Mouse (Mus musculus) ES-Bruce4 (cell line): ENCODE results near the gene Exoc4.

Source experiments
- CTCF ChIP-seq: IDR thresholded peaks from one replicate; pipeline ENCODE4 v1.8.1; 2011; ENCODE audit warnings: low read depth, low read length
- EP300 ChIP-seq: IDR thresholded peaks from 2 replicates; pipeline ENCODE4 v1.6.1; 2011; ENCODE audit warnings: low read depth, low read length; ENCODE audit not compliant: insufficient read depth
- POLR2A ChIP-seq: IDR thresholded peaks from one replicate; pipeline ENCODE4 v1.8.1; 2011; ENCODE audit warnings: low read length; ENCODE audit not compliant: insufficient read depth

GRCm38 (mm10) chr6:33999530-33999929 is 750.6 kb downstream of the Exoc4 start:
- no peak for TF ChIP-seq EP300
- TF ChIP-seq CTCF: no peak
- TF ChIP-seq POLR2A: no peak
